Mouse (Mus musculus) heart, postnatal 36 days (tissue): ENCODE results near the gene Smad6. TPM values are rescaled to one million over a fixed set of nuclear protein-coding genes. Genes with fewer than 3 reads are reported as not detected.

Experiments used
- DNase-seq, 2 experiments: peaks; one replicate each; pipeline ENCODE4 v3.0.0; 2021 to 2022
- intact Hi-C: fragments of 180-260 bp; cut with DNase I; formaldehyde crosslinking; loops from one replicate; pipeline ENCODE4 v1.15.1; 2025
- total RNA-seq, 2 experiments: library from RNA; stranded (reverse); gene quantifications; 2 replicates each; pipeline ENCODE4 v1.2.3; 2021

Smad6 gene
- total RNA-seq, 2 experiments from 2014 or later: 11.4 to 16.3 TPM

GRCm38 (mm10) chr9:64024976-64025375 lies 3.1 kb upstream of the Smad6 start:
- intact Hi-C loops: loop anchor here (1.0 to 10.0 kb wide), 5 partner anchors 26 to 420 kb away; partner anchors contain the start of genes Aagab and Iqch
- DNase-seq: peak in 1 of 2 experiments; percentile 26

DNA sequence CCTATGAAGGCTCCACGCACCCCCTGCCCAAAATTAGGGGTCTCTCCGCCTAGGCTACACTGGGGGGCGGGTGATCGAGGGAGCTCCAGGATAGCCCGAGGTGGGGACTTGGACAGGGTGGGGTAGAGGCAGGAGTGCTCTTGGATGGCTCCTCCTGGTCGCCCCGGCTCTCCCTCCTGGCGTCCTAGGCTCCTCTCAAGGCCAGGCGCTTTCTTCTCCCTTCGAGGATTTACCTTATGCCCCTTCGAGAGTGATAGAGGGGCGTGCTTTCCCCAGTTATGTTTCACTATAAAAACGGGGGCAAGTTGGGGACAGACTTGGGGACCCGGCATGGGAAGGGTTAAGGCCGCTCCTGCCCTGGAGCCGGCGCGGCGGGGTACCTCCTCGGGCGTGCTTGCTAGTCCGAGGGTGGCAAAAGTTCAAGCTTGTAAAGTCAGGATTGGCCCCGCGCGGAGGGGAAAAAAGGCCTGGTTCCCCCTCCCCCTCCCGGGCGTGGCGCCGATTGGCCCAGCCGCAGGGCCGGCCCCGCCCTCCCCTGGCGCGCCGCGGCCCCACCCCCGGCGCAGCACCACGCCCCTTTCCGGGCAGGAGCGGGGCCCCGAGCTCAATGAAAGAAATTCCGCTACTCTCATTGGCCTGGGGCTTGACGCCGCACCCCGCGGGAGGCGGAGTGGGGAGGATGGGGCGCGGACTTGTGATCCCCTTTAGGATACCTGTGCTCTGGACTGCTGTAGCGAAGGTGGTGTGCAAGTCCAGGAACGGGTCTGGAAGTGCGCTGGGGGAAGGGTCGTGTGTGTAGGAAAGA lies 905 bp upstream of the Smad6 start:
- intact Hi-C loops: loop anchor here (1.0 to 10.0 kb wide), 2 partner anchors 63 to 418 kb away; partner anchors contain the start of genes Aagab and Iqch
- DNase-seq: peak; percentile 94 to 95

DNA sequence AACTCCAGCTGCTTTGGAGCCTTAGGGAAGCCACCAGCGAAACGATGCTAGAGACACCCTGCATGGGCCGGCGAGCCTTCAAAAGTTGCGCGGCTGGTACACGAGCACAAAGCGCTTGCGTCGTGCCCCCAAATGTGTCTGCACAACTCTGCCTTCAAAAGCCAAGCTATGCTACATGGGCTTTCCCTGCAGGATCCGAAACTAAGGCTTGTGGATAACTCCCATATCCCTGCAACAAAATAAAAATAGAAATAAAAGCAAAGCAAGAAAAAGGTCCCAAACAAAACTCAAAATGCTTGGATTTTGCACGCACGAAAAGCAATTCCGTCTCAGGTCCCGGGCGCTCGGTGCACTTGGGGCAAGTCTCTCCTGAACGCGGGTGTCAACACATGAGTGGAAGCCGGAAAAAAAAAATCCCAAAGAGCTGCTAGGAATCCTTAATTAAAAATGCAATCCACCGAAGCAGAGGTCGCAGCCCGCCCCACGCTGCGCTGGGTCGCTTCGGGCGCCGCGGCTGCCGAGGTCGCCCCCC lies 474 bp downstream of the Smad6 start:
- DNase-seq: no peak
- intact Hi-C loops: loop anchor here (2.0 to 10.0 kb wide), 2 partner anchors 53 to 417 kb away; partner anchors contain the start of genes Aagab and Iqch

- peak; percentile 43 to 74 for DNase-seq
- intact Hi-C loops: loop anchor here (2.0 to 10.0 kb wide), 2 partner anchors 52 to 416 kb away; partner anchors contain the start of genes Aagab and Iqch
These were observed 1.1 kb downstream of the Smad6 start for GRCm38 (mm10) chr9:64020606-64021318.

DNA sequence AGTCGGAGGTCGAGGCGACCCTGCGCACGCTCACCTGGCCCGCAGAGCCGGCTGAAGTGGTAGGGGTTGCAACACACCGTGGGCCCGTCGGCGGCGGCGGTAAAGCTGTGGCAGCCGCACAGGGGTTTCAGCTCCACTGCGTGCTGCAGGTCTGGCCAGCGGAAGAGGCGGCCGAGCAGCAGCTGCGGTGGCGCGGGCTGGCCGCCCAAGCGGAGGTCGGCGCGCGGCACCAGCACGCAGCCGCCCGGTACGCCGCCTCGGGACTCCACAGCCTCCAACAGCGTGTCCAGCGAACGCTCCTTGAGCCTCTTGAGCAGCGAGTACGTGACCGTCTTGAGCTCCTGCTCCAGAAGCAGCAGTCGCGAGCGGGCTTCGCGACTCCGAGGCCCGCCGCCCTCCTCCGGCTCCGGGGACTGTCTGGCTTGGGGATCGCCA lies 1.7 kb downstream of the Smad6 start:
- peak in 1 of 2 experiments; percentile 53 for DNase-seq
- intact Hi-C loops: loop anchor here (2.0 to 10.0 kb wide), 2 partner anchors 51 to 415 kb away; partner anchors contain the start of genes Aagab and Iqch

GRCm38 (mm10) chr9:64019036-64019886 lies 2.6 kb downstream of the Smad6 start:
- intact Hi-C loops: no loop called here

DNA sequence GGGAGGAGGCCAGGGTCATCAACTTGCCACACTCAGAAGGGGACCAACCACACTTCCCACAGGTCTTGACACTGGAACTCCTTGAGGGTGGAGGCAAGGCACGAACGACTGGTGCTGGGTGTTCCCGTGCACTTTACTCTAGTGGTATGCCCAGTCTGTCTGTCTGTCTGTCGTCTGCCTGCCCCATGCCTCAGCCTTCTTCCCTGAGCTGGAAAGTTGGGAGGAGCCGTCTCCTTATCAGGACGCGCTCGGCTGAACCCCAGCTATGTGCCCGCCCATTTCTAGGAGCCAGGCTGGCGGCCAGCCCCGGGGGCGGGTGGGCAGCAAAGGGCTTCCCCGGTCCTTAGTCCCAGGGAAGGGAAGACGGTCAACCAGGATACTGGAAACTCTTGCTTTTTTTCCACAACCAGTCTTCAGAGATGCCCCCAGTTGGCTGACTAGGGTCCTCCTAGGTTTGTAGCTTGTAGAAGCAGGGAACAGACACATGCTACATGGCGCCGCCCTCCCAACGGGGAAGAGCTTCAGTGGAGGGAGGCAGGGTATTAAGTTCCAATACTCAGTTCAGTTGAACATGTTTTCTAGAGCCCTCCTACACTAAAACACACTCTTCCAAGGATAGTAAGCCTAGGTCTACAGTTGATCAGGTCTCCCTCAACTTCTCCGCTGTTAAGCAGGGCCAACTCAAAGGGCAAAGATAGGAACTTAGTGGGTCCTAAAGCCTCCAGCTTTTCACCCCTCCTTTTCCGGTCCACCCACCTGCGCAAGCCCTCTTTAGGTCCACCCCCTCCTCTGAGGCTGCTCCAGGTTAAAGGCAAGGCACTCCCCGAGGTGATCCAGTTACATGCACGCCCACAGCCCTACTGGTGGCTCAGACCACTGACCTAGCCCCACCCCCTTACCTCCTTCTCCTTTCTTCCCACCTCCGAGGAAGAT lies 3.7 kb downstream of the Smad6 start:
- intact Hi-C loops: loop anchor here (2.0 kb wide), 1 partner anchor 19 kb away; no protein-coding TSS in a partner anchor
- peak; percentile 63 to 66 for DNase-seq

More at GRCm38 (mm10) chr9:64019036-64019886, 2.6 kb downstream of the Smad6 start:
- DNase-seq: no peak

DNA sequence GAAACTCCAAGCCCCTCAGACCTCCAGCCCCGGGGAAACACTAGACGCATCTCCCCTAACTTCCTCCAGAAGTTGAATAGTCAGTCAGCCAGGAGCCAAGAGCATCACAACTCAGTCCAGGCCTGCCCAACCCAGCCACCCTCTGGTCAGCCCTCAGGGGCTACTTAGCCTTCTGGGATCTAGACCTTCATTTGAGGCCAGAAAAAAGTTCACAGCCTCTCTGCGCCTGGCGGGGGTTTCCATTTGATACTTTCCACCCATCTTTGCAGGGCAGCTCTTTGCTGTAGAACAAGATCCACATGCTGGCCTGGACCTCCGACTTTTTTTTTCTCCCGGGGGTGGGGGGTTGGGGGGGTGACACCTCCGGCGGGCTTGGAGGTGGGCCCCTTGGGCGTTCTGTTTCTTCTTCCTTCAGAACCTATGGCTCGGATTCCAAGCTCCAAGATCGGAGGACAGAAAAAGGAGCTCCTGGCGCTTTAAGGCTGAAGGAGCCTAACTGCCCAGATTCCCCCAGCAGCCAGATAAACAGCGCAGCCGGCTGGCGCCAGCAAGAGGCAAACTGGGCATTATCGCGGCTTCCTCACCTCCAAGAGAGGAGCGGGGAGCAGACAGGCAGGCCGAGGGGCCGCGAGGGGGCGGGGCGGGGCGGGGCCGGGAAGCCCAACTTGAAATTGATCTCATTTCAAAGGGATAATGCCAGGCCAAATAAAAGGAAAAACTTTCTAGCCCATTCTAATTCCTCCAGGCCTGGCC lies 5.0 kb downstream of the Smad6 start:
- DNase-seq: peak; percentile 40 to 51
- intact Hi-C loops: loop anchor here (2.0 kb wide), 1 partner anchor 18 kb away; no protein-coding TSS in a partner anchor

DNA sequence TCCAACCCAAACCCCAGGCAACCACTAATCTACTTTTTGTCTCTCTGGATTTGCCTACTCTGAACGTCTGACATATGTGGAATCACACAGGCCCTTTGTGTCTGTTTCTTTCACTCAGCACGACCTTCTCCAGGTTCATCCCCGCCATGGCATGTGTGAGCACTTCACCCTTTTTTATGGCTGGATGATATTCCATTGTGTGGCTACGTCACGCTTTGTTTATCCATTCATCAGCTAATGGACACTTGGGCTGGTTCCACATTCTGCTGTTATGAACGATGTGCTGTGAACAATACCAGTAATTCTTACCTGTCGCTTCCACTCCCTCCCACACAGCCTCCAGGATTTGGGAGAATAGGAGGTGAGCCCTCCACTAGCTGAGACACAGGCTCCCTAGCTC lies 5.8 kb downstream of the Smad6 start:
- intact Hi-C loops: loop anchor here (2.0 kb wide), 1 partner anchor 17 kb away; no protein-coding TSS in a partner anchor
- no peak for DNase-seq

GRCm38 (mm10) chr9:64014801-64015200 lies 7.1 kb downstream of the Smad6 start:
- no peak for DNase-seq
- intact Hi-C loops: no loop called here

GRCm38 (mm10) chr9:64011356-64011755 lies 10.5 kb downstream of the Smad6 start:
- DNase-seq: no peak
- intact Hi-C loops: no loop called here

DNA sequence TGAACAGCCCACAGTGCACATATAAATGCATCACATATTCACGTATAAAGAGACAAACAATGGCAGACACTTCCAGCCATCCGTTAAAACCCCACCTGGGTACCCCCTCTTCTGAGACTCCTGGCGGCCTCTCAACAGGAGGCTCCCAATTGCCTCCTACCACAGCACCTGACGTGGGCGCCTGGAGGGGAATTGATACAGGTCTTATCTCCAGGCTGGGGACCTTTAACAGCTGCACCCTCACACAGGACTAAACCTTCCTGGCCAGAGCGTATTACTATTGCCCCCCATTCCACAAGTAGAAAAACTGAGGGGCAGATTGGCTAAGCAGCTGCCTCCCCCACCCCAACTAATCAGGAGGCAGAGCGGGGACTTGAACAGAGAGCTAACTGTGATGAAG lies 18.9 kb downstream of the Smad6 start:
- DNase-seq: no peak

DNA sequence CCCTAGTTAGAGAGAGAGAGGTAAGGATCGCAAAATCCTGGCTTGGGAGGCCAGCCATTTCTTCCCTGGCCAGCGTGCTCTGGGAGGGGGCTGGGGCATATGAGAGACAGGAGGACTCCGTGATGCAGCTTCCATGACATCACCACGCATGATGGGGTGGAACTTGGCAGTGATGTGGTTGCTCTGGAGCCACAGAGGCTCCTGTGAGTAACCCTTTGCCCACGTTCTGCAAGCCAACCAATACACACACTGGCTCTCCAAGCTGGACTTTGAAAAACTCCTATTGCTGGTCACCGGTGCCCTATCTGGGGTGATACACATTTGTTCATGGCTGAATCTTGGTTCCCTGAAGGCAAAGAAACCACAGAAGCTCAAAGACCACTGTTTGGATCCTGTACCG lies 20.8 kb downstream of the Smad6 start:
- DNase-seq: no peak
- intact Hi-C loops: no loop called here

More for the DNA sequence above, 18.9 kb downstream of the Smad6 start:
- intact Hi-C loops: no loop called here

- no peak for DNase-seq
- intact Hi-C loops: no loop called here
These were observed 21.8 kb downstream of the Smad6 start for GRCm38 (mm10) chr9:64000085-64000484.

GRCm38 (mm10) chr9:63999194-63999593 lies 22.7 kb downstream of the Smad6 start:
- no peak for DNase-seq
- intact Hi-C loops: loop anchor here (2.0 kb wide), 1 partner anchor 18 kb away; no protein-coding TSS in a partner anchor

DNA sequence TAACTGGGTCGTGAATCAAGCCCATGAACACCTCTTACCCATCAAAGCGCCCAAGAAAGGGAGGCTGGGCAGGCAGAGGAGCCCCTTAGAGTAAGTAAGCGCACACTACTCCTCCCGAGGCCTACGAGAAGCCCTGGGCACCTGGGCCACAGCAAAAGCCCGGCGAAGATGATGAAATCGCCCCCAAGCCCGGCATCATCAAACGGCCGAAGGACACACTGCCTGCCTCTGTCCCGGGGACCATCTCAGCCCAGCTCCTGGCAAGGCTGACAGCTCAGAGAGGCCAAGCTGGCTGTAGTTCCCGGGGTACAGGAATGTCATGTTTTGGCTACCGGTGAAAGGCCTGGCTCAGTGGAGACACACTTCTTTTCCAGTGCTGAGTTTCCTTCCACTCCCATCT lies 23.8 kb downstream of the Smad6 start:
- DNase-seq: no peak
- intact Hi-C loops: loop anchor here (2.0 kb wide), 1 partner anchor 19 kb away; no protein-coding TSS in a partner anchor

GRCm38 (mm10) chr9:63997439-63997838 lies 24.4 kb downstream of the Smad6 start:
- no peak for DNase-seq
- intact Hi-C loops: no loop called here

DNA sequence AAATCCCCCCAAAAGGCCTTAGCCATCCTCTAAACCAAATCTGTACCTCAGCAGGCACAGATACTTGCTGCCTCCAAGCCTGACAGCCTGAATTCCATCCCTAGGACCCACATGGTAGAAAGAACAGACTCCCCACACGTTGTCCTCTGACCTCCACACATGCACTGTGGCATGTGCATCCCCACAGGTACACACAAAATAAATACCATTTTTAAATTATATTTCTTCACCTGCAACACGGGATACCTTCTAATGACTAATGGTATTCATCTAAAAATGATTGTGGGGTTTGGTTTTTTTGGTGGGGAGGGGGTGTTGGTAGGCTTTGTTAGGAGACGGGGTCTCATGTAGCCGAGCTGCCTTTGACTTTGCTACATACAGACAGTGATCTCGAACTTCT lies 28.6 kb downstream of the Smad6 start:
- intact Hi-C loops: no loop called here
- no peak for DNase-seq
